Mouse (Mus musculus) liver, adult 2 months (tissue): Measurements from ENCODE around the gene Mtf1.

Experiments
- CTCF ChIP-seq: fragments of 200-500 bp; IDR thresholded peaks from 2 replicates; pipeline ENCODE4 v1.5.1; 2011; ENCODE audit warnings: low read depth, low read length, control low read depth
- POLR2A ChIP-seq: fragments of 200-500 bp; IDR thresholded peaks from 2 replicates; pipeline ENCODE4 v1.6.1; 2011; ENCODE audit warnings: low read length, control low read depth; ENCODE audit not compliant: insufficient read depth; ENCODE audit errors: extremely low read depth

GRCm38 (mm10) chr4:124890831-124891230 is 88.9 kb downstream of the Mtf1 start:
- no peak for TF ChIP-seq POLR2A
- TF ChIP-seq CTCF: no peak
